Mouse (Mus musculus) lung, postnatal 14 days (tissue): ENCODE measurements around the gene Fam92b.

ENCODE experiments used
- DNase-seq: peaks from one replicate; pipeline ENCODE4 v3.0.0; 2021

Fam92b gene

DNA sequence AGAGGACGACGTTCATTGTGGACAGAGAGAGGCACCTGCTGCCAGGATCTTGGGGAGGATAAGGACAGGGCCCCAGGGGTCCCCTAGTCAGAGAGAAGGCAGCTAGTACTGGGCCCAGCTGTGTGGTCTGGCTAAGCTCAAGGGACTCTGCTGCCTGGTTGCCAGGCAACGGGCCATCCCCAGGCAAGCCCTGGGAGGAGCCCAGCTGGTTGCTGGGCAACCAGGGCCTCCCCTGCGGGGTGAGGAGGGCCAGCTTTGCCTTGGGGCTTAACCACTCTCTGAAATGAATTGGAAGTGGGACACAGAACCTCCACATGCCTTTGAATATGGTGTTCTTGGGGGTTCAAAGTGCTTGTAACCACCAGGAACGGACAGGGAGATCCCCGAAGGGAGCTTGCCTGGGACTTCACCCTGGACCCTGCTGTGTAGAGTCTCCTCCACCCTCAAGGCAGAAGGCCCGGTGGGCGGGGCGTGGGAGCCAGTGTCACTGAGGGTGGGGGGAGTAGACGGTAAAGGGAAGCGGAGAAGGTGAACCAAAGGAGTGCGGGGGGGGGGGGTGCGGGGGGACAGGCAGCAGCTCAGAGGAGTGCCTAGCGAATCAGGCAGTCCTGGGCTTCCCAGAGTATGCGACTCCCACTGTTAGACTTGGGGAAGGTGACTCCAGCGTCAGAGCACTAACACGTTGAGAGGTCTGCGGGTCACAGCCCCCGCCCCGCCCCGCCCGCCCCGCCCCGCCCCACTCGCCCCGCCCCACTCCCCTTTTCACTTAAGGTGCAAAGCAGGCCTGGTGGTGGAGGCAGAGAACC, at the start of gene Fam92b:
TSS of gene Fam92b (minus strand) at position 149 of the 806 bp plus-strand sequence.
- peak; percentile 50 for DNase-seq

DNA sequence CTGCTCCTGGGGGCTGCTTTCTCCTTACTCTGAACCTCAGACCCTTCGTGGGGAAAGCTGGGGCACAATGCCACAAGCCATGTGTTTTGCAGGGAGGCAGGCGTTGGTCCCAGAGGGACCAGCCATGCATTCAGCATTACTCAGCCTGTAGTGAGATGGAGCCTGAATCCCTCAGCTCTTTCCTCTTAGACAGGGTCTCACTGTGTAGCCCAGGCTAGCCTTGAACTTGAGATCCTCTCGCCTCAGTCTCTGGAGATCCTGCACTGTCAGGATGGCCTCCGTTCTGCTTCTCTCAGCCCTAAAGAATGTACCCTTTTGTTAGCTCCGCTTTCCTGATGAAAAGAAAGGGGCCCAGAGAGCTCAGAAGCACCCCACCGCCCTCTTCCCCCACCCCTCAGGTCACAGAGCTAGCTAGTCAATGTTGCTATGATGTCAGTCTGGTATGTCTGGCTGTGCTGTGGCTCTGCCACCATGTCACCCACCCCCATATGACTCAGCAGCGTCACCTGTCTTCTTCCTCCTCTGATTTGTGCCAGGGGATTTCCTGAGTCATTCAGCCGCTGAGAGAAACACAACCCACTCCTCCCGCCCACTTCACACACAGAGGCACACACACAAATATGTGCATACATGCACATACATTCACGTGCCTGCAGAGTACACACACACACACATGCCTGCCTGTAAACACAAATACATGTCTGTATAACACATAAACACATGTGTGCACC, 48.3 kb upstream of the Fam92b start:
- DNase-seq = no peak

DNA sequence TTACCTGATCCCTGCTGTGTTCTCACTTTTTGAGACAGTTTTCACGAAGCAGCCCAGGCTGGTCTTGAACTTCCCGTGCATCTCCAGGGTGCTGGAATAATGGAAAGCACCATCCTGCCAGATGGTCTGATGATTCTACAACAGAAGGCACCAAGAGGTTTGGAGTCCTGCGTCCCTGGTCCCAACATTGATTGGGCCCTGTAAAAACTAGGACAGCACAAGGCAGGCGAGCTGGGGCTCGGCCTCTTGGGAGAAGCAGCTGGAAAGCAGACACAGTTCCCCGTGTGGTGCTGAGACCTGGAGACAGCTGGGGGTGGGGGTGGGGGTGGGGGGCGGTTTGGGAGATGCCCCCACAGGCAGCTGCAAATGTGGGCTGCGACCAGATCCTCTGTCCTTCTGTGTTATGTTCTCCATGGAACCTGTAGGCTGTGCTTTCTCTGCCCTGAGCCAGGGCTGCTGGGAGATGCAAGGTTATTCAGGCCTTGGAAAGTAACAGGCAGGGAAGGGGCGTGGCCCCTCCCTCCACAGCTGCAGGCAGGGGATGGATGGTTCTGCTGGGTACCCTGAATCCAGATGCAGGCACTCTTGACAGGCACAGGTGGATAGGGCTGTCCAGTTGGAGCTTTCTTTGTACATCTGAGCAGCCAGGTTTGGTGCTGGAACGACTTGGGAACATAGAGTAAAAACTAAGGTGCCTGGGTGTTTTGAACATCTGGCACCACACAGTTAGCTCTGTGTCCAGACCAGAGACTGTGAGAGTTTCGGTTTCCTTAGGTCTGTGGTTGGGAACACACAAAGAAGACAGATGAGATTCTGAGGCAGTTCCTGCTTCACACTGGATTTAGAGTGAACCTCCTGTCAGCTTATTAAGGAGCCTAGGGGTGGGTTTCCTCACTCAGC, 47.5 kb upstream of the Fam92b start:
- DNase-seq = no peak

GRCm38 (mm10) chr8:120222548-120222947, 45.3 kb upstream of the Fam92b start:
- DNase-seq = no peak

DNA sequence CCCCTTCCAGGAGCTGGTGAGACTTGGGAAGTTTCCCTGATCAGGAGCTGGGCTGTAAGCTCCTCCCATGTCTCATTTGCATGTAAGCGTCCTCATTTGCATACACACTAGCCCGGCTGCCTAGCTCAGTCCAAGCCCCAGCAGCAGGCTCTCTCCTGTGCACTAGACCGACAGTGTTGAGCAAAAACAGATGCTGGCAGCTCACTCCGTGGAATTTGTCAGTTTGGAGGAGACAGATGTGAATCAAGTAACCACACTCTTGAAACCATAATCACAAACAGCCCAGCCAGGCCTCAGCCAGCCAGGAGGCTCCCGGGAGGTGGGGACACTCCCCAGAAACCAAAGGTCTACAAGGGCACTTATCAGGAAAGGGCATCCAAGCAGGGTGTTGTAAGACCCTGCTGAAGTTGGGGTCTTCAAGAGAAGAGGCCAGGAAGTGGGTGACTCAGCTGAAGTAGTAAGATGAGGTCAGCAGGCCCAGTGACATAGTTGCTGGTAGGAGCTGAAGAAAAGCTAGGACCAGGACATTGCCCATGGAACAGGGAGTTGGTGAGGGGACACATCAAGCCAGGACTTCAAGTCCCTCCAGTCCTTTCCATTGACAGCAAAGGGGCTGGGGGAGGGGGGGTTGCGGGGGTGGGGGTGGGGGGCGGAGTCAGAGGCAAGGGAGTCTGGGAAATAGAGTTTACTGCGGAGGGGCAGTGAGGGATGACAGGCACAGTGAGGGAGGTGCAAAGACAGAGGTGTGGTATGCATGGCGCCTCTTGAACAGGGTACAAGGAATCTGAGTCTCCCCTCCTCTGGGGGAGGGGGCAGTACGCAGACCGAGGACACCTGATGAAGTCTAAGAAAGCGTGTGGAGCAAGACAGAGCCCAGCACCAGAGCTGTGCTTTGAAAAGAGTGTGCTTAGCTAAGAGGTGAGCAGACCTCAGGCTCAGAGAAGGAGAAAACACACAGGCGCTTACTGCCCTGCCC, 39.9 kb upstream of the Fam92b start:
- peak; percentile 57 for DNase-seq

DNA sequence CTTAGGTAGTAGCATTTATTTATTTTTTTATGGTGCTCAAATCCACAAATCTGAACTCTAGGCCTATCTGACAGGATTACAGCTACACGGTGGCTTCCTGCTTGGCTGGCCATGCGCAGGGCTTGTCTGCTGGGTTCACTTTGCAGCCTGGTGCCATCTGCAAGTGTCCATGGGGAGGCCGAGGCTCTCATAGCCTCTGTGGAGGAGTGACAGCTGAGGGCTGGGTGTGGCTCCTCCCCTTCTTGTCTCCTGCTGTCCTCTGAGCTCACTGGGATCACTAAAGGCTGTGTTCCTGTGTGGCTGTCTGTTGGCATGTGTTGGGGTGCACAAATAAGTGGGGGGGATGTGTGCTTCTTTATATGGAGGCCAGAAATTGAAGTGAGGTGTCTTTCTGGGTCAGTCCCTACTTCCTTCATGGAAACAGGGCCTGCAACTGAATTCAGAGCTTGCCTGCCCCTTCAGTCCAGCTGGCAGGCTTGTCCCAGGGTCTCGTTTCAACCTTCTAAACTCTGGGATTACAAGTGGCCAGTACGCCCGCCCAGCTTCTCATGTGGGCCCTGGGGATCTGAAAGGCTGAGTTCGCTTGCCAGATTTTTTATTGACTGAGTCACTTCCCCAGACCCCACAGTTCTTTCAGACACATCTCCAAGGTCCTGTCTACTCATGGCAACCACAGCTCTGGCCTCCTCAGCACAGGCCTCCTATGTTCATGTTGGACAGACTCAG, 38.3 kb upstream of the Fam92b start:
- DNase-seq = no peak

DNA sequence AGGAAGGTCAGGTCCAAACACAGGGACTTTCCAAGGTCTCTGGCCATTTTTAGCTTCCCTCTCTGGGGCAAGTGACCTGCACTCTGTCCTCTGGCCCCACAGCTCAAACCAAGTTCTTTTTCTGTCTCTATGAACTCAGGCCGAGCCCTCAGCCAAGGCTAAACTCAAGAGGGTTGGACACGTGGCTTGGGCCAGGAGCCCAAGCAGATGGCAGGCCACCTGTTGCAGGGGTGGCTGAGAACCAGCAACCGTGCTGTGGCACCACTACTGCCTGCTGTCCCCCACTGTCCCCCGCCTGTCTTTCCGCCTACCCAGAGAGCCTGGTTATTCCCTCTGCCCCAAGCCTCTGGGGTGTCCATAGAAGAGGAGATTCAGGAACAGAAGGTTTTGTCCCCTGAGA, 36.7 kb upstream of the Fam92b start:
- no peak for DNase-seq

GRCm38 (mm10) chr8:120213229-120213628, 36.0 kb upstream of the Fam92b start:
- DNase-seq = no peak

DNA sequence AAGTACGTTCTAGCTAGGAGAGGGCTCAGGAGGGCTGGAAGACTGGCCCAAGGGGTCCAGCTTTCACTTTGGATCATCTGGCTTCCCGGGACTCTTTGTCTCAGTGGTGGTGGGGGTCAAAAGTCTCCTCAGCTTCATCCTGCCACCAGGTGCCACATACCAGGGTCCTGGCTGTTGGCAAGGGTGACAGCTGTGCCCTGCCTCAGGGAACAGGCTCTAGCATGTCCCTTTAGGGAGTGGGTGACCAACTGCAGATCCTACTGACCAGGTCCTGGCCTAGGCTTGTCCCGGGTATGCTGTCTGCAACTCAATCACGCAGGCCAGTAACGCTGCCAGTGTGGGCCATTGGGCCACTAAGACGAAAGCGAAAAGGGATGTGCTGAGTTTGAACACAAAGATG, 35.3 kb upstream of the Fam92b start:
- DNase-seq = no peak

- DNase-seq = no peak
Observed at GRCm38 (mm10) chr8:120211345-120211744, 34.1 kb upstream of the Fam92b start.

DNA sequence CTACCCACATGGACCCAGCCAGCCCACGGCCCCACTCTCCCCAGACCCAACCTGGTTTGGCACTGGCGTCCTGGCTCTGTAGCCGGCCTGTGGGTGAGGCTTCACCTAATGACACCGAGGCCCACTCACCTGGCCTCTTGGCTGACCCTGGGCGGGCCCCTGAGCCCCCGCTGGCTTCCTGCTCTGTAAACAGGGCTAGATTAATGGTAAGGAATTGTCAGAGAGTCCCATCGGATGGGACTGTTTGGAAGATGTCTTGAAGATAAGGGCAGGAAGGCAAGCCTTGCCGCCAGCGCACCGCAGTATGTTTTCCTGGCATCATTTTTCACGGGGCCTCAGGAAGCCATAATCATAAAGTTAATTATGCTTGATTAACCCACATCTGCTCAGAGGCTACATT, 30.8 kb upstream of the Fam92b start:
- no peak for DNase-seq

GRCm38 (mm10) chr8:120207364-120207763, 30.1 kb upstream of the Fam92b start:
- DNase-seq = no peak

- no peak for DNase-seq
Observed at GRCm38 (mm10) chr8:120205916-120206315, 28.6 kb upstream of the Fam92b start.

DNA sequence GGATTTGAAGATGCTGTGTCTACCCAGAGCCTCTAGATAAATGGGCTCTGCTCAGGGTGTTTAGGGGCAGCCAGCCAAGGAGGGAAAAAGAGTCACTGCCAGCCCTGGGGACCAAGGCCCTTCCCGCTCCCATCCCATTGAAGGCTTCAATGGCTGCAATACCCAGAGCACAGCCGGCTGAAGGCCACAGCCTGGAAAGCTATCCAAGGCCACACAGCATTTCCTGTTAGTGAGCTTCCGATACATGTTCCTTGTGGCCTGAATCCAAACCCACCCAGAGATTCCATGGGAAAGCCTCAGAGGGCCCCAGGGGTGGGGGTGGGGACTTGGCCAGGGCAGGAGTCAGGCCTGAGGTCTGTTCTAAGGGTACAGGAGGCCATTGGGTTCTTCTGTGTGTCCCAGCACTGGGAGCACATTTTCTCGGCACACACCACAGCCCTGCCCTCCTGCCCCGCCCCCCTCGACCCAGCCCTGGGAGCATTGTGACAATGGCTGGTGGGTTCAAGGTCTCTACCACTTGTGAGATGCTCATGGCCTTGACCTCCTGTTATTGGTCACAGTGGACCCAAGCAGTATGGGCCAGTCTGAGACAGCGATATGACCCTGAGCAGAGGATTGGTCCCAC, 27.6 kb upstream of the Fam92b start:
- peak; percentile 68 for DNase-seq

GRCm38 (mm10) chr8:120202546-120202945, 25.3 kb upstream of the Fam92b start:
- peak; percentile 62 for DNase-seq

DNA sequence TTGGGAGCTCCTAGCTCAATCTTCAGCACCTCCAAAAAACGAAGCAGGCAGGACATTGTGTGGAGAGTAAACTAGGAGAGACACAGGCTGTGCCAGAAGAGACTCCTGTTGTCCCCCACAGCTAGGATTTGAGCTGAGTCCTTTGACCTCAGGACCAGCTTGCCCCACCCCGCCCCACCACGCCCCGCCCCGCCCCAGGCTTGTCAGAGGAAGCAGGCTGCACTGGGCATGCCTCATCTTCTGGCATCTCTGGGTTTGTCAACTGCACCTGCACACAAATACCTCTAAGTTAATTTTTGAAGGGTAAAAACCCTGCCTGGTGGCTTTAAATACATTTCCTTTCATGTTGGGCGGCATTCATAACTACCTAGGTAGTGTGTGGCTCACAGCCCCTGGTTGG, 24.1 kb upstream of the Fam92b start:
- DNase-seq = no peak

- no peak for DNase-seq
Observed at GRCm38 (mm10) chr8:120192118-120192517, 14.9 kb upstream of the Fam92b start.

DNA sequence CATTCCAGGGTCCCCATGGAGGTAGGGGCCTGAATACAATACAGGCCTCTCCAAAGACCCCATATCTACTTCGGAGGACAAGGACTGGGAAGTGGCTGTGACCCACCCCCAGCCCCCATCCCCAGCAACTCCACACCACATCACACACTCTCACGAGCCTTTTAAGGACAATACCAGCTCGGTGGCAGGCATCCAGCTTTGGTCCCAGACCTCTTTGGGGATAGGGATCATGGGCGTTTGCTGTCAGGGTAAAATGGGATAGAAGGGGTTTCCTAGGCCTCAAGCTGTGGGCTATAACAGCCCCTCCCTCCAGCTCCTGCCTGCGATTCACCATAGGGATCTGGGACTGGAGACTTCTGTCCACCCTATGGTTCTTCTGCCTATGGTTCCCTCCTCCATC, 14.4 kb upstream of the Fam92b start:
- DNase-seq = no peak

DNA sequence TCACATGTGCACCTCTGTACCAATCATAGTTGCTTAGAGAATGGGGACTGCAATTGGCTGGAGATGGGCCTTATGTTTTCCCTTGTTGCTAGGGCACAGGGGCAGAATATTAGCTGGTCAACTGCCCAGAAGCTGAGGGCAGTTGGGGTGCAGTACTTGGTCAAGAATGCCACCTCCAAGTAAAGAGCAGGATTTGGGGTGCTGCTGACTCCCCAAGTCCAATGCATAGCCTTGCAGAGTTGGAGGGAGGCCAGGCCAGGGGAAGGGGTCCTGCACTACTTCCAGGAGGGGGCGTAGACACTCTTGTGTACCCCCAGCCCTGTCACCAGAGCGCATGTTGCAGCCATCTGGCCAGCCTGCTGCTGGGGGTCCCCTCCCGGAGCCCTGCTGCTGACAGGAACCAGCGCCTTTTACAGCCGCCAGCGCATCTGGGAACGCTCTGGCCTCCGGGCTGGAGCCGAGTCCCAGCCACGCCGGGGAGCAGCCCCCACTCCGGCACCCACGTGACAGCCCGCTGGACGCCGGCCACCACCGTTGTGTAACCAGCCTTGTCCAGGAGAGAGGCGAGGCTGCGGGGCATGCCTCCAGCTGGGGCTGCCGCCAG, 13.6 kb upstream of the Fam92b start:
- DNase-seq = peak; percentile 97

DNA sequence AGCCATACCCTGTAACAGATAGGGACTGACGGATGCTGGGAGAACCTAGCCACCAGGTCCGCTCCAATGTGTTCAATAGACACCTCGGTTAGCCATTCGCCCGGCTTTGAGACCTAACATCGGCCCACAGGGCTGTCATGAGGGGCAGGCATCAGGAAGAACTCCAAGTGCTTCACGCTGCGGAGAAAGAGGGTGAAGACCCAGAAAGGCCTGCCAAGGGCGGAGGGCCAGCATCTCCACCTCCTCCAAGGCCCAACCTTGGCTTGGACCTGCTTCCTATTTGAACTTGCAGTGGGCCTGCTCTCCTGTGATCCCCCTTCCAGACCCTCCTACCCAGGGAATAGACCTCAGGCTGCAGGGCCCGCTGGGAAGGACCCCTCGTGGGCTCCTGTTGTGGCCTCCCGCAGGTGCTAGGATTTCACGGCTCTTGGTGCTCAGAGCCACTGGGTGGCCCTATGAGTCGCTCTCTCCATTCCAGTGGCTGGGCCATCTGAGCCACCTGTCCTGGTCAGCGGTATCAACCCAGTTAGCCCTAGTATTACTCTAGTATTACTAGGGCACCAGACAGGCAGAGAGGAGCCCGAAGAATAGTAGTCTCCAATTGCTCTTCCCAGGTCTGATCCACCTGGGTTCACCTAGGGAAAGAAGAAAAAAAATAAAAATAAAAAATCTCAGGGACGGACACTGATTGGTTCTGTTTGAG, 13.0 kb upstream of the Fam92b start:
- DNase-seq = no peak
